Mouse (Mus musculus) heart, embryonic 13.5 days (tissue): ENCODE data around the gene Rbfox1. TPM values are rescaled to one million over a fixed set of nuclear protein-coding genes. Genes with fewer than 3 reads are reported as not detected.

Experiments
- ATAC-seq: fragments of 200-750 bp; cut with Nextera tagmentation; 2 replicates; pipeline ENCODE4 v1.8.0; 2017; ENCODE audit warnings: moderate TSS enrichment; ENCODE audit not compliant: insufficient number of reproducible peaks, low FRiP score, low TSS enrichment; ENCODE audit errors: extremely low read depth
- H3K27ac ChIP-seq: fragments of 300-500 bp; sonication (generic); replicated peaks from 2 replicates; pipeline ENCODE4 v1.5.1; 2015; ENCODE audit warnings: moderate library complexity, mild to moderate bottlenecking, inconsistent platforms
- H3K27me3 ChIP-seq: fragments of 300-500 bp; sonication (generic); replicated peaks from 2 replicates; pipeline ENCODE4 v1.6.1; 2015; ENCODE audit warnings: mild to moderate bottlenecking, inconsistent platforms
- H3K36me3 ChIP-seq: fragments of 300-500 bp; sonication (generic); 2 replicates; pipeline ENCODE4 v1.6.1; 2015; ENCODE audit warnings: mild to moderate bottlenecking, inconsistent platforms
- H3K4me1 ChIP-seq: fragments of 300-500 bp; sonication (generic); 2 replicates; pipeline ENCODE4 v1.6.1; 2015; ENCODE audit warnings: inconsistent platforms
- H3K4me2 ChIP-seq: fragments of 300-500 bp; sonication (generic); 2 replicates; pipeline ENCODE4 v1.6.1; 2015; ENCODE audit warnings: inconsistent platforms, mild to moderate bottlenecking, moderate library complexity
- H3K4me3 ChIP-seq: fragments of 300-500 bp; sonication (generic); 2 replicates; pipeline ENCODE4 v1.5.1; 2015; ENCODE audit warnings: moderate library complexity, mild to moderate bottlenecking, inconsistent platforms
- H3K9ac ChIP-seq: fragments of 300-500 bp; sonication (generic); 2 replicates; pipeline ENCODE4 v1.6.1; 2015; ENCODE audit warnings: inconsistent platforms, mild to moderate bottlenecking, moderate library complexity
- H3K9me3 ChIP-seq: fragments of 300-500 bp; sonication (generic); 2 replicates; pipeline ENCODE4 v1.6.1; 2016; ENCODE audit warnings: inconsistent platforms
- WGBS: fragments of 180-500 bp; shearing (Covaris S2); methylation state at CpG from one replicate; pipeline ENCODE4 v1.1.7; 2015; ENCODE audit warnings: mixed read lengths; 5-methylcytosine and 5-hydroxymethylcytosine counted together
- polyA plus RNA-seq: library from polyadenylated mRNA; unstranded; fragments of >200 nt; fragmentation: Nextera tagmentation; extraction: Ambion mirVana; gene quantifications from 2 replicates; pipeline ENCODE4 v1.2.1, GENCODE M21; 2015

Rbfox1 gene
- polyA plus RNA-seq, 1 experiment from 2014 or later, result 2.8 TPM

- peaks cover 5% of the 10 kb centered on the region; the same call in 1 of the 2 replicates for H3K27me3 ChIP-seq
- H3K4me3 ChIP-seq, result no peak overlapping the region
- H3K27ac ChIP-seq, result no peak overlapping the region
- ATAC-seq, result no peak
- H3K9ac ChIP-seq, result no peak overlapping the region
- WGBS, result 51% methylated on average over 4 of the region's 4 CpGs
- H3K4me1 ChIP-seq, result 0 out of 2 replicates have a peak, but pooled peaks cover 3% of the 10 kb centered on the region
- no peaks in the 10 kb centered on the region for H3K9me3 ChIP-seq
- H3K36me3 ChIP-seq, result no peaks in the 10 kb centered on the region
- no peak overlapping the region for H3K4me2 ChIP-seq
These were observed 1078.4 kb downstream of the Rbfox1 start for GRCm38 (mm10) chr16:6963533-6963932.

- Histone ChIP-seq H3K27ac (no peak overlapping the region), H3K4me2 (no peak overlapping the region), H3K9me3 (no peaks in the 10 kb centered on the region), H3K4me3 (no peak overlapping the region), H3K27me3 (peaks cover 5% of the 10 kb centered on the region; the same call in 1 of the 2 replicates), H3K4me1 (0 out of 2 replicates have a peak, but pooled peaks cover 3% of the 10 kb centered on the region), H3K9ac (no peak overlapping the region), H3K36me3 (no peaks in the 10 kb centered on the region)
- 14% methylated on average over 8 of the region's 8 CpGs for WGBS
- ATAC-seq, result no peak
These were observed 1079.8 kb downstream of the Rbfox1 start for GRCm38 (mm10) chr16:6964720-6965583.

GRCm38 (mm10) chr16:6969986-6970385 is 1084.8 kb downstream of the Rbfox1 start:
- H3K9me3 ChIP-seq, result no peaks in the 10 kb centered on the region
- ATAC-seq, result no peak

GRCm38 (mm10) chr16:6976341-6976740 is 1091.2 kb downstream of the Rbfox1 start:
- no peak overlapping the region for H3K4me3 ChIP-seq
- no peak overlapping the region for H3K4me2 ChIP-seq
- peaks cover 19% of the 10 kb centered on the region for H3K4me1 ChIP-seq
- whole genome bisulfite sequencing, result 81% methylated on average over 7 of the region's 7 CpGs
- no peaks in the 10 kb centered on the region for H3K36me3 ChIP-seq
- no peak overlapping the region for H3K9ac ChIP-seq
- H3K9me3 ChIP-seq, result no peaks in the 10 kb centered on the region
- H3K27ac ChIP-seq, result no peak overlapping the region
- H3K27me3 ChIP-seq, result no peaks in the 10 kb centered on the region
- no peak for ATAC-seq

More at GRCm38 (mm10) chr16:6969986-6970385, 1084.8 kb downstream of the Rbfox1 start:
- H3K27me3 ChIP-seq, result no peaks in the 10 kb centered on the region; the same call in 1 of the 2 replicates
- no peak overlapping the region for H3K27ac ChIP-seq
- H3K9ac ChIP-seq, result no peak overlapping the region
- no peaks in the 10 kb centered on the region for H3K36me3 ChIP-seq
- H3K4me3 ChIP-seq, result no peak overlapping the region
- WGBS, result 46% methylated on average over 3 of the region's 4 CpGs
- no peaks in the 10 kb centered on the region for H3K4me1 ChIP-seq
- no peak overlapping the region for H3K4me2 ChIP-seq

- Histone ChIP-seq H3K36me3 (no peaks in the 10 kb centered on the region), H3K4me3 (no peak overlapping the region), H3K4me1 (peaks cover 14% of the 10 kb centered on the region), H3K27ac (no peak overlapping the region), H3K9ac (no peak overlapping the region), H3K27me3 (no peaks in the 10 kb centered on the region), H3K4me2 (no peak overlapping the region), H3K9me3 (no peaks in the 10 kb centered on the region)
- ATAC-seq, result no peak
- 76% methylated on average over 2 of the region's 2 CpGs for WGBS
These were observed 1098.8 kb downstream of the Rbfox1 start for GRCm38 (mm10) chr16:6983947-6984346.

- no peaks in the 10 kb centered on the region for H3K36me3 ChIP-seq
- no peak overlapping the region; the same call in 1 of the 2 replicates for H3K27ac ChIP-seq
- no peaks in the 10 kb centered on the region for H3K9me3 ChIP-seq
- no peak overlapping the region for H3K4me2 ChIP-seq
- no peak overlapping the region for H3K9ac ChIP-seq
- H3K4me1 ChIP-seq, result peaks cover 14% of the 10 kb centered on the region
- no peaks in the 10 kb centered on the region for H3K27me3 ChIP-seq
- no peak for ATAC-seq
- no peak overlapping the region for H3K4me3 ChIP-seq
These were observed 1100.9 kb downstream of the Rbfox1 start for GRCm38 (mm10) chr16:6986031-6986430.

- Histone ChIP-seq H3K27me3 (no peaks in the 10 kb centered on the region), H3K36me3 (no peaks in the 10 kb centered on the region), H3K9ac (no peak overlapping the region), H3K4me2 (no peak overlapping the region), H3K9me3 (no peaks in the 10 kb centered on the region), H3K4me3 (no peak overlapping the region), H3K27ac (peak overlapping the region; percentile 26; the same call in 1 of the 2 replicates), H3K4me1 (peaks cover 14% of the 10 kb centered on the region)
- ATAC-seq, result no peak
- WGBS, result 46% methylated on average over 2 of the region's 2 CpGs
These were observed 1101.3 kb downstream of the Rbfox1 start for GRCm38 (mm10) chr16:6986494-6986893.

GRCm38 (mm10) chr16:6992251-6992650 is 1107.1 kb downstream of the Rbfox1 start:
- 47% methylated on average over 5 of the region's 5 CpGs for WGBS
- Histone ChIP-seq H3K4me1 (0 out of 2 replicates have a peak, but pooled peaks cover 6% of the 10 kb centered on the region), H3K9me3 (no peaks in the 10 kb centered on the region), H3K27ac (peak overlapping the region; percentile 48; the same call in 1 of the 2 replicates), H3K4me2 (no peak overlapping the region), H3K4me3 (no peak overlapping the region), H3K9ac (no peak overlapping the region), H3K36me3 (no peaks in the 10 kb centered on the region), H3K27me3 (no peaks in the 10 kb centered on the region)
- ATAC-seq, result no peak

- WGBS, result 17% methylated on average over 2 of the region's 2 CpGs
- Histone ChIP-seq H3K36me3 (no peaks in the 10 kb centered on the region), H3K9me3 (no peaks in the 10 kb centered on the region), H3K4me3 (no peak overlapping the region), H3K27ac (no peak overlapping the region; the same call in 1 of the 2 replicates), H3K4me1 (peaks cover 11% of the 10 kb centered on the region; the same call in 1 of the 2 replicates), H3K9ac (no peak overlapping the region), H3K4me2 (no peak overlapping the region), H3K27me3 (no peaks in the 10 kb centered on the region)
- ATAC-seq, result no peak
These were observed 1108.0 kb downstream of the Rbfox1 start for GRCm38 (mm10) chr16:6993180-6993579.

GRCm38 (mm10) chr16:6997109-6997508 is 1112.0 kb downstream of the Rbfox1 start:
- H3K36me3 ChIP-seq, result no peaks in the 10 kb centered on the region
- ATAC-seq, result no peak
- 52% methylated on average over 4 of the region's 4 CpGs for WGBS
- no peaks in the 10 kb centered on the region for H3K27me3 ChIP-seq
- H3K9ac ChIP-seq, result no peak overlapping the region
- H3K4me2 ChIP-seq, result no peak overlapping the region
- H3K4me1 ChIP-seq, result peaks cover 10% of the 10 kb centered on the region; the same call in 1 of the 2 replicates
- H3K4me3 ChIP-seq, result no peak overlapping the region
- H3K9me3 ChIP-seq, result no peaks in the 10 kb centered on the region
- no peak overlapping the region for H3K27ac ChIP-seq

GRCm38 (mm10) chr16:6997834-6998233 is 1112.7 kb downstream of the Rbfox1 start:
- no peak for ATAC-seq
- no peaks in the 10 kb centered on the region for H3K27me3 ChIP-seq
- no peaks in the 10 kb centered on the region for H3K36me3 ChIP-seq
- H3K4me2 ChIP-seq, result no peak overlapping the region
- no peak overlapping the region for H3K27ac ChIP-seq
- no peak overlapping the region for H3K4me3 ChIP-seq
- no peaks in the 10 kb centered on the region for H3K9me3 ChIP-seq
- WGBS, result 35% methylated on average over 7 of the region's 7 CpGs
- H3K9ac ChIP-seq, result no peak overlapping the region
- peaks cover 7% of the 10 kb centered on the region; the same call in 1 of the 2 replicates for H3K4me1 ChIP-seq
